Mouse (Mus musculus) duodenum, adult 2 months (tissue): ENCODE measurements around the gene Olfr1342. TPM values are rescaled to one million over a fixed set of nuclear protein-coding genes. Genes with fewer than 3 reads are reported as not detected.

Experiments
- polyA plus RNA-seq: library from polyadenylated mRNA; depleted of rRNA; stranded (reverse); fragments of >200 nt; gene quantifications from 2 replicates; pipeline ENCODE4 v1.2.3, GENCODE M21; 2012; ENCODE audit warnings: low replicate concordance; rRNA removed

The Olfr1342 gene
- polyA plus RNA-seq, result not detected in 2 replicates

DNA sequence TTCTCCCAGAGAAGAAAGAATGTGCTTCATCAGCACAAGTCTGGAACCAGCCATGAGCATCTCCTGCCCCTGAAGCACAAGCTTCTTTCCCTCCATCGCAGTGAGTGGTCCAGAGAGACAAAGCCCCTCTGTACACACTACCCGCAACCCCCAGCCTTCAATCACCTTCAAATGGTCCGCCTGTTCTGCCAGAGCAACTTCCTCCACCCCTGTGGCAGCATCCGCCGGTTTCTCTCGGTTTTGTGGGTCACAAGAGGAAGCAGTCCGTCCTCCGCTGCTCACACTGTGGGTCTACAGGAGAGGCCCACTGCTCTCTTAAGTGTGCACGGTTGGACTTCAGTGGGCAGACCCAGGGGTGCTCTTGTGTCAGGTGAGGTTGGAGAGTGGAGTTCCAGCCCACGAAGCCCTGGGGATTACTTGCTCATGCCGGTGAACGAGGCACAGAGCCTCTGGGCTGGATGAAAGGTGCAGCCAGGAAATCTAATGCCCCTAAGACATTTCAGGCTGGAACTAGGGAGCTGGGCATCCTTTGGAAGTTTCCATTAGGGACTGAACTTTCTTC, at the start of gene Olfr1342:
Gene Olfr1342 (minus strand): TSS at position 345 of the 562 bp plus-strand sequence.

DNA sequence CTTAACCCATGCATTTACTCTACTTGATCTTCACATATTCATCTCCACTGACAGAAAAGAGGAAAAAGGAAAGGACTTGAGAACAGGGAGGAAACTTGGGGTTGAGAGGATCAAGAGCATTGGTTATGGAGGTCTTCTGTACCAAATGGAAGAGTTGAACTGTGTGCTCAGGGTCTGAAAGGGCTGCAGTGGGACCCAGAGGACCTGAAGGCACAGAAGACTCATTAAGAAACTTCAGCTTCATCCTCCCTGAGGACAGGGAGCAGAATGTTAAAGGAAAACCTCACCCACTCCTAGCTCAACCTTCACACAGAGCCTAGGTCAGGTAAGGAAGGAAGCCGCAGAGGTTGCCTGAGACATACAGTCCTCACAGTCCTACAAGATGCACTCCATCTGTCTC, 39.3 kb upstream of the Olfr1342 start, which contains the start of gene Olfr1339:
Gene Olfr1339 (plus strand): TSS at position 301 of the 400 bp plus-strand sequence.

DNA sequence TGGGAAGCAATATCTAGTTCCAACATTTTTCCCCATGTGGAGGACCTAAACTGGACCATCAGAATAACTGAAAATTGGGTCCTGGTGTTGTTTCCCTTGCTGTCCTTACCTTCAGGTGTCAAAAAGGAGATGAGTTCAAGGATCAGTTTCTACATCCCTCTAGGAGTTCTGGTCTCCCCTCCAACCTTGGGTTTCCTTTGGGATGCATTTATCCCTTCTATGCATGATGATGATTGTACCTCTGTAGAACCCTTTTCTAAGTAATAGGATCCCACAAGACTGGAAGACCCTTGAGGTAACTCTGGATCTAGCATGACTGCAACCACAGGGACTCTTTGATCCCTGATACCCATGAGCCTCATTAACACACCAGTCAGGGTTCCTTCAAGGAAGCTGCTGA, 27.3 kb upstream of the Olfr1342 start, which contains the start of gene Olfr1340:
Gene Olfr1340 (plus strand): TSS at position 301 of the 400 bp plus-strand sequence.

DNA sequence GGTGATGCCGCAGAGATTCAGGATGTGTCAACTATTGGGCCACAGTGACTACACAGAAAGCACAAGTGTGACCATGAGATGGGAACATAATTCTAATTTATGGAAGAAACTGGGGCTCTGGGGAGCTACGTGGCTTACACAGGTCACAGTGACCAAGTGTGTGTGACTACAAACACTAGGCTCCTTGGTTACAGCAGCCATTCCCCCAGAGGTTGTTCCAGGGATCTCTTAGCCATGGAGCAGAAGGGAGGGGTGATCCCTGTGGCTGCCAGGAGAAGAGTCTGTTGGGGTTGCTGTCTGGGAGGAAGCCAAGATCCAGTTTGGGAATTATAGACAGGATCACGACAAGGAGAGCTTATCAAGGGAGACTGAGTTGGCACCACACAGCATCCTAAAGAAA, 10.7 kb upstream of the Olfr1342 start, which contains the start of gene Olfr1341:
Gene Olfr1341 (plus strand): TSS at position 301 of the 400 bp plus-strand sequence.

DNA sequence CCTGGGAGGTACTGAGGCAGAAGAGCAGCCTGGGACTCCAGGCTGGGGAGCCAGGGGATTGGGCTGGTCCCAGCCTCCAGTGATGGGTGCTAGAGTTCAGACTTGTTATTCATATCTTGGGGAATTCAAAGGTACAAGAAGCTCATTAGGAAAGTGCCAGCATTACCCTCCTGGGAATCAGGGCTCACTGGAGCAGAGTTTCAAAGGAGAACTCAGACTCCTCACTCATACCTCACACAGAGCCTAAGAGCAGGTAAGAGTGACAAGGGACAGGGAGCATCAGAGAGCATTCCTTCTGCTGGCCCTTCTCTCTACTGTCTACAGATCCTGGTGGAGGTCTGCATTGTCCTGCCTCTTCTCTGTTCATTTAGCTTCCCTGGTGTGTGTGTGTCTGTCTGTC, 33.9 kb downstream of the Olfr1342 start, which contains the start of gene Olfr62:
Gene Olfr62 (plus strand): TSS at position 301 of the 400 bp plus-strand sequence.

Other genes starting within 250 kb of the Olfr1342 start
- 0.09 TPM in 1 of 2 replicates, not detected in the other for gene Mpl, start 235.2 kb downstream of the Olfr1342 start, polyA plus RNA-seq
- 11.4 and 13.4 TPM in 2 replicates for gene Tie1, start 202.7 kb downstream of the Olfr1342 start, polyA plus RNA-seq
- gene 2610528J11Rik, start 165.8 kb downstream of the Olfr1342 start, polyA plus RNA-seq, result 123 and 172 TPM in 2 replicates
- gene Tmem125, start 148.7 kb downstream of the Olfr1342 start, polyA plus RNA-seq, result 39.9 and 58.3 TPM in 2 replicates
- 0.09 TPM in 1 of 2 replicates, not detected in the other for gene Cfap57, start 72.0 kb downstream of the Olfr1342 start, polyA plus RNA-seq
- gene Ebna1bp2, start 72.0 kb downstream of the Olfr1342 start, polyA plus RNA-seq, result 5.3 and 6.0 TPM in 2 replicates
- not detected in 2 replicates for gene Olfr62, start 33.8 kb downstream of the Olfr1342 start, polyA plus RNA-seq
- not detected in 2 replicates for gene Olfr1341, start 10.8 kb upstream of the Olfr1342 start, polyA plus RNA-seq
- gene Olfr1340, start 27.4 kb upstream of the Olfr1342 start, polyA plus RNA-seq, result not detected in 2 replicates
- gene Olfr1339, start 39.4 kb upstream of the Olfr1342 start, polyA plus RNA-seq, result not detected in 2 replicates
- gene Olfr1338, start 66.0 kb upstream of the Olfr1342 start, polyA plus RNA-seq, result not detected in 2 replicates
- gene Olfr1337, start 89.8 kb upstream of the Olfr1342 start, polyA plus RNA-seq, result not detected in 2 replicates
- not detected in 2 replicates for gene Olfr1335, start 117.2 kb upstream of the Olfr1342 start, polyA plus RNA-seq
- not detected in 2 replicates for gene Olfr1333, start 143.5 kb upstream of the Olfr1342 start, polyA plus RNA-seq
- not detected in 2 replicates for gene Olfr1331, start 171.9 kb upstream of the Olfr1342 start, polyA plus RNA-seq
- not detected in 2 replicates for gene Olfr1330, start 195.8 kb upstream of the Olfr1342 start, polyA plus RNA-seq
- gene Olfr1329, start 224.7 kb upstream of the Olfr1342 start, polyA plus RNA-seq, result not detected in 2 replicates
- gene Olfr1328, start 245.9 kb upstream of the Olfr1342 start, polyA plus RNA-seq, result not detected in 2 replicates